Mouse (Mus musculus): ENCODE measurements around the gene Fam234a. TPM values are rescaled to one million over a fixed set of nuclear protein-coding genes. Genes with fewer than 3 reads are reported as not detected.
"Not testable (repeated sequence)": the region's sequence is repeated elsewhere in the genome, so short reads cannot be mapped to it uniquely, and the experiment has no call there.

Gene Fam234a
- 50.8 and 56.2 TPM in 2 replicates for polyA plus RNA-seq (2015; fragmentation: Nextera tagmentation; extraction: Ambion mirVana)

DNA sequence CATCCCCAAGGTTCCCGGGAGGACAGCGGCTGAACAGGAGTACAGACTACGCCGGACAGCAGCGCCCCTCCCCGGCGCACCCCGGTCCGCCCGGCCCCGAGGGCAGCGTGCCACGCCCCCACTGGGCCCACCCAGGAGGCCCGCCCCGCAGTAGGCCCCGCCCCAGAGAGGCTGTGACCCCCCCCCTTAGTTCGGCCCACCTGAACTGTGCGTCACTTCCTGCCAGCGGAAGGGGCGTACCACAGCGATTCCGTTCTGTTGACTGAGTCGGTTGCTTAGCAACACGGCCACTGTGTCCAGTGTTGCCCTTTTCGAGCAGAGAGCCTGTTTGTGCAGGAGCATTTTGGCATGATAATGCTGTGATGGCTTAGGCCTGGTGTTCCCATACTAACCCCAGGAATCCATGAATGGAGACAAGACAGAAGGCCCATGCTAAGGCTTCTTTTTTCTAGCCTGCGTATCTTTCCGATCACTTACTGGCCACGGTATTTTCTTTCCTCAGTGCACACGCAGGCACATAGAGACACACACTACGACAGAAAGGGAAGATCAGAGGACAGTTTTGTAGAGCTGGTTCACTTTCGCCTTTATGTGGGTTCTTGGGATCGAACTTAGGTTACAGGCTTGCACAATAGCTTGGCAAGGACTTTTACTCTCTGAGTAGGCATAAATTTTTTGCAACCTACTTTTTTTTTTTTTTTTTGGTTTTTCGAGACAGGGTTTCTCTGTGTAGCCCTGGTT is at the start of gene Fam234a:
Gene Fam234a (minus strand): TSS at position 142 of the 741 bp plus-strand sequence.
- no peaks in the 10 kb centered on the region for H3K36me3 ChIP-seq
- WGBS, result 6% methylated on average over 33 of the region's 33 CpGs
- H3K9ac ChIP-seq, result peak within 1 kb of the TSS; percentile 62

DNA sequence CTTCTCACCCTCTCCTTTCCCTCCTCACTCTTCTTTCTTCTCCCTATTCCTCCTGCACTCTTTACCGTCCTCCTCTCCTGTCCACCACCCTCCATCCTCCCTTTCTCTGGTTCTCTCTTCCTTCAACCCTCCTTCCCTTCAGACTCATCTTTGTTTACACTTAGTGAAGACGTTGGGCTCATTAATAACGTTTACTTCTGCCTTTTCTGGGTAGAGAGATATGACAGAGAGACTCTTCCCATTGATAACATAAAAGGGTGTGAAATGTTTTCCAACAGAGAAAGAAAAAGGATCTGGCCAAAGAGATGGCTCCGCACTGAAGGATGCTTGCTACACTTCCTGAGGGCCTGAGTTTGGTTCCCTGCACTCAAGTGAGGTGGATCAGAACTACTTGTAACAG is 45.4 kb upstream of the Fam234a start:
- Histone ChIP-seq H3K9ac (no peak overlapping the region), H3K27me3 (no peaks in the 10 kb centered on the region), H3K4me1 (no peaks in the 10 kb centered on the region), H3K36me3 (peaks cover 51% of the 10 kb centered on the region), H3K4me3 (replicated peaks) (no peak overlapping the region), H3K4me2 (replicated peaks) (no peak overlapping the region), H3K27ac (replicated peaks) (no peak overlapping the region), H3K9me3 (replicated peaks) (peaks cover 8% of the 10 kb centered on the region; the same call in 1 of the 2 replicates)
- 79% methylated on average over 4 of the region's 4 CpGs for WGBS
- ATAC-seq (ENCODE audit: insufficient number of reproducible peaks, low FRiP score, low TSS enrichment, low read depth), result no peak

More for the DNA sequence above, at the start of gene Fam234a:
- Histone ChIP-seq H3K4me3 (replicated peaks) (peak within 1 kb of the TSS; percentile 72), H3K4me1 (peaks cover 15% of the 10 kb centered on the region), H3K27me3 (no peaks in the 10 kb centered on the region), H3K4me2 (replicated peaks) (peak within 1 kb of the TSS; percentile 83), H3K9me3 (replicated peaks) (no peaks in the 10 kb centered on the region; the same call in 1 of the 2 replicates), H3K27ac (replicated peaks) (peak within 1 kb of the TSS; percentile 83)
- peak; percentile 98 for ATAC-seq (ENCODE audit: insufficient number of reproducible peaks, low FRiP score, low TSS enrichment, low read depth)

DNA sequence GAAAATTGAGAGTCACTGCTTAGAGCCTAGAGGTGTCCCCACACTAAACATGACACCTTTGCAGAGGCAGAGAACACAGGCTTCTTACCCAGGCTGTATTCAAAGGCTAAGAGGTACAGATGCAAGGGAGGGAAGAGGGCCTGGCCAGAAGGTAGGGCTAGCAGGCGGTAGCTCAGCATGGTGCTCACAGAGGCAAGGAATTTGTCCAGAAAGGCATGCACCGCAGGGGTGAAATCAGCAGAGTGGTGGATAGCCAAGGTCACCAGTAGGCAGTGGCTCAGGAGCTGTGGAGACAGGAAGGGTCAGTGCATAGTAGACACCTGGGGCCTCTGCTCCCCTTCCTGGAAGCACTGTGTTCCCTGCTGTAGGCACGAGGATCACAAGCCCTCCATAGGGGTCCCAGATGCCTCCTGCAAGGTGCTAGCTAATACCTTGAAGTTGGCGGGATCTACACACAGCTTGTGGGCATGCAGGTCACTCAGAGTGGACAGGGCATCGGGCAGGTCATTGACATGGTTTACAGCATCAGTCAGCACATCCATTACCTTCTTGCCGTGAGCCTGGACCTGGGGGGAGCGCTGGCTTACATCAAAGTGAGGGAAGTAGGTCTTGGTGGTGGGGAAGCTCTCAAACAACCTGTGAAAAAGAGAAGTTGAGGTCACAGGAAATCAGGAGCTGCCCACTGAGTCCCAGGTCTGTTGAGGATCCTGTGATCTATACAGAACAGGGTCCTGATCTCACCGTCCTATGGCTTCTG is 42.3 kb upstream of the Fam234a start:
- WGBS, result 93% methylated on average over 8 of the region's 8 CpGs
- no peak overlapping the region for H3K4me3 ChIP-seq (replicated peaks)
- no peak overlapping the region for H3K27ac ChIP-seq (replicated peaks)
- H3K36me3 ChIP-seq, result peaks cover 82% of the 10 kb centered on the region
- H3K9ac ChIP-seq, result no peak overlapping the region
- H3K4me2 ChIP-seq (replicated peaks), result no peak overlapping the region
- ATAC-seq (ENCODE audit: insufficient number of reproducible peaks, low FRiP score, low TSS enrichment, low read depth), result no peak
- H3K4me1 ChIP-seq, result no peaks in the 10 kb centered on the region
- H3K9me3 ChIP-seq (replicated peaks), result peaks cover 4% of the 10 kb centered on the region; the same call in 1 of the 2 replicates
- H3K27me3 ChIP-seq, result no peaks in the 10 kb centered on the region

GRCm38 (mm10) chr17:26276711-26277110 is 32.7 kb upstream of the Fam234a start:
- H3K4me1 ChIP-seq, result no peaks in the 10 kb centered on the region
- H3K36me3 ChIP-seq, result peaks cover 73% of the 10 kb centered on the region
- no peak overlapping the region for H3K9ac ChIP-seq
- H3K4me2 ChIP-seq (replicated peaks), result no peak overlapping the region
- no peaks in the 10 kb centered on the region for H3K27me3 ChIP-seq
- H3K9me3 ChIP-seq (replicated peaks), result no peaks in the 10 kb centered on the region
- WGBS, result 91% methylated on average over 4 of the region's 4 CpGs
- H3K27ac ChIP-seq (replicated peaks), result no peak overlapping the region
- H3K4me3 ChIP-seq (replicated peaks), result no peak overlapping the region
- no peak for ATAC-seq (ENCODE audit: insufficient number of reproducible peaks, low FRiP score, low TSS enrichment, low read depth)

DNA sequence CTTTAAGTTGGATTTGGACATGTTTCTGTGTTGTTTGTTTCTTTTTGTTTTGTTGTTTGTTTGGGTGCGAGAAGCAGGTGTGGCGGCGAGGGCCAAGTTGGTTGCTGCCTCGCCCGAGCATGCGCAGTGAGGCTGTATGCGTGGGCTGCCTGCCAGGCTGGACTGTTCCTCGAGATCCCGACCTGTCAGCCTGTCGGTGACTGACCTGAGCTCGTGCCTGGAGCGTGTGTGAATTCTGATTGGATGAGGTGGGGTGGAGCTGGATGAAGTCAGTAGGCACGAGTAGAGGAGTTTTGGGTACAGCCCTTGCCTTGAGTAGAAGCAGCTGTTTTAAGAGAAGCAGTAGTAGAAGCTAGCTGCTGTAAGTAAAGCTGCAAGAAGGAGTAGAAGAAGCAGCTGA is 31.9 kb upstream of the Fam234a start:
- no peaks in the 10 kb centered on the region for H3K4me1 ChIP-seq
- no peaks in the 10 kb centered on the region for H3K27me3 ChIP-seq
- ATAC-seq (ENCODE audit: insufficient number of reproducible peaks, low FRiP score, low TSS enrichment, low read depth), result no peak
- H3K27ac ChIP-seq (replicated peaks), result no peak overlapping the region
- H3K9me3 ChIP-seq (replicated peaks), result no peaks in the 10 kb centered on the region
- no peak overlapping the region for H3K4me2 ChIP-seq (replicated peaks)
- WGBS, result 83% methylated on average over 13 of the region's 13 CpGs
- no peak overlapping the region for H3K4me3 ChIP-seq (replicated peaks)
- no peak overlapping the region for H3K9ac ChIP-seq
- peaks cover 72% of the 10 kb centered on the region for H3K36me3 ChIP-seq

DNA sequence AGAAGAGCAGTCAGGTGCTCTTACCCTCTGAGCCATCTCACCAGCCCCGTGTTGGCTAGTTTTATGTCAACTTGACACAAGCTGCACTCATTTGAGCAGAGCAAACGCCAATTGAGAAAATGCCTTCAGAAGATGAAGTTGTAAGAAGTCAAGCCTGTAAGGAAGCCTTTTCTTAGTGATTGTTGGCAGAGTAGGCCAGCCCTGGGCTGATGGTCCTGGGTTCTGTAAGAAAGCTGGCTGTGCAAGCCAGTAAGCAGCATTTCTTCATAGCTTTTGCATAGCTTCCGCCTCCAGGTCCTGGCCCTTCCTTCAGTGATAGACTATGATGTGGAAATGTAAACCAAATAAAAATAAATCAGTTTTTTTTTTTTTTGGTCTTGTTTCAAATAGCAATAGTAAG is 28.5 kb upstream of the Fam234a start:
- H3K27ac ChIP-seq (replicated peaks), result no peak overlapping the region
- 80% methylated on average over 3 of the region's 3 CpGs for WGBS
- H3K9me3 ChIP-seq (replicated peaks), result no peaks in the 10 kb centered on the region
- no peaks in the 10 kb centered on the region for H3K27me3 ChIP-seq
- H3K4me2 ChIP-seq (replicated peaks), result no peak overlapping the region
- H3K4me3 ChIP-seq (replicated peaks), result no peak overlapping the region
- H3K9ac ChIP-seq, result no peak overlapping the region
- H3K4me1 ChIP-seq, result no peaks in the 10 kb centered on the region
- peaks cover 71% of the 10 kb centered on the region for H3K36me3 ChIP-seq
- ATAC-seq (ENCODE audit: insufficient number of reproducible peaks, low FRiP score, low TSS enrichment, low read depth), result no peak

DNA sequence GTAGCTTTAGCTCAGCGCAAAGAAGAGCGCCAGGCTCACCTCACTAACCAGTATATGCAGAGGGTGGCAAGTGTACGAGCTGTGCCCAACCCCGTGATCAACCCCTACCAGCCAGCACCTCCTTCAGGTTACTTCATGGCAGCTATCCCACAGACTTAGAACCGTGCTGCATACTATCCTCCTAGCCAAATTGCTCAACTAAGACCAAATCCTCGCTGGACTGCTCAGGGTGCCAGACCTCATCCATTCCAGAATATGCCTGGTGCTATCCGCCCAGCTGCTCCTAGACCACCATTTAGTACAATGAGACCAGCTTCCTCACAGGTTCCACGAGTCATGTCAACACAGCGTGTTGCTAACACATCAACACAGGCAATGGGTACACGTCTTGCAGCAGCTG is 25.5 kb upstream of the Fam234a start:
- not testable (repeated sequence) for H3K27ac ChIP-seq (replicated peaks); ATAC-seq (ENCODE audit: insufficient number of reproducible peaks, low FRiP score, low TSS enrichment, low read depth); H3K27me3 ChIP-seq; H3K4me3 ChIP-seq (replicated peaks); H3K9me3 ChIP-seq (replicated peaks); H3K4me2 ChIP-seq (replicated peaks); H3K9ac ChIP-seq; H3K4me1 ChIP-seq
- WGBS, result 94% methylated on average over 10 of the region's 10 CpGs
- peaks cover 72% of the 10 kb centered on the region for H3K36me3 ChIP-seq

DNA sequence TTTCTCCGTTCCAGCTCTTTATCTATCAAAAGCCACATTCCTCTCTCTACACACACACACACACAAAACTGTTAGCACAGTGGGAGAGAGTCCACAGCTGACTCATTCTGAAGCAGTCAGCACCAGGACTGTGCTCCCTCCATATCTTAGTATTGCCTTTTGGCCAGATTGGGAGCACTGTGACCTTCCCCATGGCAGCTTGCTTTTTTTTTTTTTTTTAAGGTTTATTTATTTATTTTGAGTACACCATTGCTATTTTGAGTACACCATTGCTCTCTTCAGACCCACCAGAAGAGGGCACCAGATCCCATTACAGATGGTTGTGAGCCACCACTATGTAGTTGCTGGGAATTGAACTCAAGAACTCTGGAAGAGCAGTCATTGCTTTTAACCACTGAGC is 24.8 kb upstream of the Fam234a start:
- peaks cover 76% of the 10 kb centered on the region for H3K36me3 ChIP-seq
- H3K9me3 ChIP-seq (replicated peaks), result no peaks in the 10 kb centered on the region

DNA sequence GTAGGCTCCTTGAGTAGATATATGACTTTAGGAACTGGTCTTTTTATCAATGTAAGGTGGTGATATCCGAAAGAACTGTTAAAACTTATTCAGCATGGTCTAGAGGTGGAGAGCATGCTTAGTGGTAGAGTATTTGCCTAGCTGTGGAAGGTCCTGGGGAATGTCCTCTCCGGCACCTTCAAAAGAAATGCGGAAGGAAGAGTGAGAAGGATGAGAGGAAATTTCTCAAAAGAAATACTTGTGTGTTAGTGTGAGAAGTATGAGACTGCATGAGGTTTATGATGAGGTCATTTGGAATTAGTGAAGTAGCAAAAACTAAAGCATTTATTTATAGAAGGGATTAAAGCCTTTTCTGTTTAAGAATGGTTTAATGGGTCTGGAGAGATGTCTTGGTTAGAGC is 18.3 kb upstream of the Fam234a start:
- H3K9me3 ChIP-seq (replicated peaks), result no peaks in the 10 kb centered on the region
- no peaks in the 10 kb centered on the region for H3K27me3 ChIP-seq
- H3K4me3 ChIP-seq (replicated peaks), result no peak overlapping the region
- ATAC-seq (ENCODE audit: insufficient number of reproducible peaks, low FRiP score, low TSS enrichment, low read depth), result no peak
- 97% methylated on average over 3 of the region's 3 CpGs for WGBS
- no peak overlapping the region for H3K4me2 ChIP-seq (replicated peaks)
- no peak overlapping the region for H3K9ac ChIP-seq
- peaks cover 84% of the 10 kb centered on the region for H3K36me3 ChIP-seq
- no peak overlapping the region for H3K27ac ChIP-seq (replicated peaks)
- no peaks in the 10 kb centered on the region for H3K4me1 ChIP-seq

More for the DNA sequence above, 24.8 kb upstream of the Fam234a start:
- H3K4me1 ChIP-seq, result no peaks in the 10 kb centered on the region
- H3K27me3 ChIP-seq, result no peaks in the 10 kb centered on the region
- H3K27ac ChIP-seq (replicated peaks), result no peak overlapping the region
- H3K4me2 ChIP-seq (replicated peaks), result no peak overlapping the region
- no peak for ATAC-seq (ENCODE audit: insufficient number of reproducible peaks, low FRiP score, low TSS enrichment, low read depth)
- WGBS, result 85% methylated on average over 1 of the region's 1 CpGs
- H3K4me3 ChIP-seq (replicated peaks), result no peak overlapping the region
- H3K9ac ChIP-seq, result no peak overlapping the region

- Histone ChIP-seq H3K4me3 (replicated peaks) (no peak overlapping the region), H3K4me1 (no peaks in the 10 kb centered on the region), H3K36me3 (peaks cover 84% of the 10 kb centered on the region), H3K4me2 (replicated peaks) (no peak overlapping the region), H3K27me3 (no peaks in the 10 kb centered on the region), H3K9ac (no peak overlapping the region), H3K9me3 (replicated peaks) (no peaks in the 10 kb centered on the region), H3K27ac (replicated peaks) (no peak overlapping the region)
- ATAC-seq (ENCODE audit: insufficient number of reproducible peaks, low FRiP score, low TSS enrichment, low read depth), result no peak
- WGBS, result 86% methylated on average over 4 of the region's 4 CpGs
Measured at GRCm38 (mm10) chr17:26261826-26262225, 17.8 kb upstream of the Fam234a start.

DNA sequence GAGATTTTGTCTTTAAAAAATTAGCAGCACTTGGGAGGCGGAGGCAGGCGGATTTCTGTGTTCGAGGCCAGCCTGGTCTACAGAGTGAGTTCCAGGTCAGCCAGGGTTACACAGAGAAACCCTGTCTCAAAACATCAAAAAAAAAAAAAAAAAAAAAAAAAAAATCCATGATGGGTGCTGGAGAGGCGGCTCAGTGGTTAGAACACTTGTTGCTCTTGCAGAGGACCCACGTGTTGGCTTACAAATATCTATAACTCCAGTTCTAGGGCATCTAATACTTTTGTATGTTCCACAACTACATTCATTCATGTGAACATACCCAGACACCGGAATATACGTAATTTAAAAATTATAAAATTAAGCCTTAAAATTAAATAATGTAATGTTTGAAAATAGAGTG is 11.3 kb upstream of the Fam234a start:
- no peak for ATAC-seq (ENCODE audit: insufficient number of reproducible peaks, low FRiP score, low TSS enrichment, low read depth)
- Histone ChIP-seq H3K9me3 (replicated peaks) (no peaks in the 10 kb centered on the region), H3K27me3 (no peaks in the 10 kb centered on the region), H3K27ac (replicated peaks) (no peak overlapping the region), H3K4me3 (replicated peaks) (no peak overlapping the region), H3K9ac (no peak overlapping the region), H3K4me2 (replicated peaks) (no peak overlapping the region), H3K36me3 (peaks cover 35% of the 10 kb centered on the region), H3K4me1 (peaks cover 10% of the 10 kb centered on the region)
- 93% methylated on average over 7 of the region's 7 CpGs for WGBS

All from embryonic facial prominence, embryonic 15.5 days (tissue).